Mouse (Mus musculus) gonadal fat pad, adult 2 months (tissue): Measurements from ENCODE around the gene Tmem238l. TPM values are rescaled to one million over a fixed set of nuclear protein-coding genes. Genes with fewer than 3 reads are reported as not detected.

Experiments used
- DNase-seq: peaks from one replicate; pipeline ENCODE4 v3.0.0-alpha.2; 2012; ENCODE audit warnings: low read depth
- polyA plus RNA-seq: library from polyadenylated mRNA; depleted of rRNA; stranded (reverse); fragments of >200 nt; gene quantifications from 2 replicates; pipeline ENCODE4 v1.2.3, GENCODE M21; 2012; rRNA removed

Gene Tmem238l
- polyA plus RNA-seq: 56.1 and 58.8 TPM in 2 replicates

- peak; percentile 78 for DNase-seq
Observed at GRCm38 (mm10) chr11:66956303-66956702, at the start of gene Tmem238l. Gene Tmem238l (plus strand): TSS chr11:66956638.

DNA sequence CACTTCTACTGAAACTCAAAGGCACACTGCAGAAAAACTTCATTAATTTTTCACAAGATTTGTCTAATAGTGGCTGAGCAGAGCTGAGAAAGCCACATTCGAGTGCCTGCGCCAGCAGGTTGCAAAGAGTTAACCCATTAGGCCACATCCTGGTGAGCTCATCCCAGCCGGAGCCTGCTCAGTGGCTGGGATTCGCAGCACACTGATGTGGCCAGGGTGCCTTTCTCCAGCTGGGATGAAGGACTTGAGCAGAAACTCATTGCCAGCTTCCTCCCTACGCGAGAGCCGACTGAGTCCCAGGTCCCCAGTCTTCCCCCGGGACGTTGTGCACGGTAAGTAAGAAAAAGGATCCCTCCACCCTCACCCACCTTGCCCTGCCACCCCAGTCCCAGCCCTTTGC, 44.6 kb upstream of the Tmem238l start, which contains the start of gene Pirt:
Gene Pirt (plus strand): TSS at position 171 of the 400 bp plus-strand sequence.
- DNase-seq: no peak

DNA sequence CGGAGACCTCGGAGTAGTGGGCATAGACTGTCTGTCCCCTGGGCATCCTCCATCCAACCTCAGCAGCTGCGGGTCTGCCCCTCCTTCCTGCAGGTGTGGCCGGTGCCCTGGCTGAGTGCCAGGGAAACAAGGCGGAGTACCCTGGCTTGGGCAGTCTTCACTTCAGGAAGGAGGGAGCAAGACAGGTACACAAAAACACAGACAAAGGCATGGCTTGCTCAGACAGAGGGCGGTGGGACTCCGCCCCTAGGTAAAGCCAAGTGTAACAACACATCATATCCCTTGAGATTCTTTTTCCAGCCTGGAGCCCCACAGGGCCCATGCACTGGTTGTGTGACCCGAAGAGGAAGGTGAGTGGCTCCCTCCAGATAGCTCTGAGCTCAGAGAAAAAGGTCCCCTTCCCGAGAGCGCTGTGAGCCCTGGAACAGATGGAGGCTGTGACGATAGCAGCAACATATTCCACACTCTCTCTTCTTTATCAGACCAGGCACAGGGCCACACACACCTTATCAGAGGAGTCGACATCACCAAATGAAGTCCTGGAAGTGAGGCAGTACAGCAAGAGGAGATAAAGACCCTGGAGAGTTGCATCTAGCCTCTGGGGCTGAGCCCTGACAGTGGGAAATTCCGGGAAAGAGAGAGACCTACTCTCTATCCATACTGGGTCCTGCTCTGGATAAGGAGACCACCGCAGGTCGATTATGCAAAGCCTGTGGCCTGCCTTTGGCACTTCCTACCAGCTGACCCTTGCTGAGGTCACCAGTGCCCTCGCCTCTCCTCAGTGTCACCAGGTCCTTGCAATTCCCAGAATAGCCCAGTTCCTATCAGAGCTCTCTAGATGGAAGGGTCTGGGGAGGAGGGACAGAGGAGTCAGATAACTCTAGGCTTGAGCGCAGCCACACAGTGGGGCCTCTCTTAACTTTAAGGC, 43.6 kb upstream of the Tmem238l start:
- DNase-seq: no peak

- DNase-seq: no peak
Observed at GRCm38 (mm10) chr11:66914249-66914648, 42.2 kb upstream of the Tmem238l start.

DNA sequence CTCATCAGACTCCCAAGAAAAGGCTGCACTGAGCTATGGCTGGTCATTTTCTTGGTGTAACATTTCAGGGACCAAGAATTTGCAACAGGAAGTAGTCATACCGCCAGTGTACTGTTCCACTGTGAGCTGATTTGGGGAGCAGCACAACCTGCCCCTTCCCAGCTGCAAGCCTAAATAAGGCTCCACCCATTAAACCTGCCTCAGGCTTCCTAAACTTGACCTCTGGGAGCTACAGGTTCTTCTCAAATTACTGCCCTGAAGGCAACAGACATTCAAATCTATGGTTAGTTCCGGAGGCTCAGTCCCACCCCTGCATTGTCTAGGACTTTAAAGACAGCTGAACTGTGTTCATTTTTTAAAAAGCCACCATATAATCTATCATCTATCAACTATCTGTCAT, 36.4 kb upstream of the Tmem238l start:
- no peak for DNase-seq

DNA sequence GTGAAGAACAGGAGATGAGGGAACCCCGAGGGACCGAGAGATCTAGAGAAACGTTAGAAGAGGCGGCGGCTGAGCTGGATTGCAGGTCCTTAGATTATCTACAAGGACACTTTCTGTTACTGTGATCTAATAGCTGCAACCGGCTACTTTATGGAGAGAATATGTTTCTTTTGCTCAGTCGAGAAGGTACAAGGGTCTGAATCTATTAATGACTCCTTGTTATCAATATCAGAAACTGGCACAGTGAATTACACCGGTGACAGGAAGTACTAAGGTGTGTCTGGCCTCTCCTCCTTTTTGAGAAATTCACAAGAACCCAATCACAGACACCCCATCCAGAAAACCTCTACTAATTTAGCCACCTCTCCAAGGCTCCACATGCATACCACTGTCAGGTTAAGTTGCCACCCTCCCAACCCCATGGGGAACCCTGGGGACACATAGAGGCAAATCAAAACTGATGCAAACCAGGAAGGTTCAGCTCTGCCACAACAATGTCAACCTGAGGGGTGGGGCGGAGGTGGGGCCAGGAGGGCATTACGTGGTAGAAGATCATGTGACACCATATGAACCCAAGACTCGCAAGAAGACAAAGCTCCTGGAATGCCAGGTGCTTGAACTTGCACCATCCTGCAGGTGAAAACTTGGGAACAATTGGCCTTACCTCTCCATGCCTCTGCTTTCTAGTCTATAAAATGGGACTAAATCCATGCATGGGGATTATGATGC, 32.2 kb upstream of the Tmem238l start:
- no peak for DNase-seq

DNA sequence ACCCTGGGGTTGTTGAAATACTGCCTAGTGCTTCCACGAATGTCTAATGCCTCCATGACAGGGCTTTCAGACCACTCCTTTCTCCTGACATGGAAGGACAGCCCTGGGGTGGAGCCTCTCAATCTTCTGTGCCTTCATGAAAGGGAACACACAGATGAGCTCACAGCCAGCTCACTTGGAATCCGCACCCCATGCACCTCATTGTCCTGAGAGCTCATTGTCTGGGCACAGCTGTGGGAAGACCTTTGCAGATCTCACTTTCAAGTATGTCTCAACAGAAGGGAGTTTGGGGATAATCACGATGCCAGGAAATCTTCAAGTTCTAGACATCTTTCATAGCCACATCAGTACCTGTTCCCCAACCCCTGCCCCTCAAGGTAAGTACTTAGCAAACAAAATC, 28.1 kb upstream of the Tmem238l start:
- no peak for DNase-seq

GRCm38 (mm10) chr11:66932827-66933599, 23.4 kb upstream of the Tmem238l start:
- no peak for DNase-seq

- DNase-seq: no peak
Observed at GRCm38 (mm10) chr11:66934428-66935173, 21.8 kb upstream of the Tmem238l start.

DNA sequence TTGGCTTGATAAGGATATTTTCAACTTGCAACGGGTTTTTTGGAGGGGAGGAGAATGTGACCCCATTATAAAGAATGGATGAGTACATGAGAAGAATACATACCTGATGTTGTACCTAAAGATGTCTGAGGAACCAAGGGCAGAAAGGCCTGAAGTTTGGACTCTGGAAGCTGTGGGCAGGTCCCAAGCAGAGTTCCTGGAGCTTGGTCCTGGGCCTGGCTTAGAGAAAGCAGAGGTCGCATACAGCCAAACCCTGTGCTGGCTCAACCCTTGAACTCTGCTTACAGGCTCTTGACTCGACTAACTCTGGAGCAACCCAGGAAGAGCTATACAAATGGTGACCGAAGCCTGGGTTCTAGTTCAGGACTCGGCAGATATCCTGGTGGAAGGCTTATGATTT, 14.4 kb upstream of the Tmem238l start:
- no peak for DNase-seq

DNA sequence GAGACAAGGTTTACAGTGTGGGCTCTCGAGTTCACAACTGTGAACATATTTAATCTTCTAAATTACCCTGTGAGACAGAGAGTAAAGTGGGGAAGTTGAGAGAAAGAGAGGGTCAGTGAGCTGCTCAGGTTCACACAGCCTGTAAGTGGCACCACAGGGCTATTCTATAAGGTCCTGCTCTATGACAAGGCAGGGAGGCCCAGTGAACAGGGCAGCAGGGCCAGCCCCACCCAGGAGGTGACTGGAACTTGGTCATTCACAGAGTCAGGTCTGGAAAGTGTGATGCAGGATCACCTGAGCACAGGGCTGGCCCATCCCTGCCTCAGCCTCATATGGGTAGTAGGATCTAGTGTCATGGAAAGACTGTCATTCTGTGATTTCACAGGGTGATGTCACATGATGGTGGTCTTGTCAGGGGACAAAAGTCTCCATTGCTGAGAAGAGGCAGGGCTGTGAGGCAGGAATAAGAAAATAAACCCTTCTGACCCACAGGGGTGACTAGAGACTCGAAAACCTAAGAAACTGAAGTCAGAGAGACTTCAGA, 11.1 kb upstream of the Tmem238l start:
- no peak for DNase-seq

DNA sequence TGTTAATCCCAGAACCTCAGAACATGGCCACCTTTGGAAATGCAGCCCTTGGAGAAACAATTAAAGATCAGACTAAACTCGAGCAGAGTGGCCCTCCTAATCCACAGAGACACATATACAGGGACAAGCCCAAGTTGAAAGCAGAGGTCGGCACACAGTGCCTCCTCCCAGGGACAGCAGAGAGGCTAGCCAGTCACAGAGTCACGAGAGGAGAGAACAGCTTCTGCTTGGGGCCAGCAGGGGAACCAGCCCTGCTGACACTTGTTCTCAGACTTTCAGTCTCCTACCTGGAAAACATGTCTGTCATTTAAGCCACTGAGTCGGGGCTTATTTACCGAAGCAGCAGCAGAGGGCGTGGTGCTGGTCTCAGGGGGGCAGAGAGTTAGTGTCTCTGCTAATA, 9.9 kb upstream of the Tmem238l start:
- no peak for DNase-seq

GRCm38 (mm10) chr11:66946922-66947321, 9.5 kb upstream of the Tmem238l start:
- no peak for DNase-seq

DNA sequence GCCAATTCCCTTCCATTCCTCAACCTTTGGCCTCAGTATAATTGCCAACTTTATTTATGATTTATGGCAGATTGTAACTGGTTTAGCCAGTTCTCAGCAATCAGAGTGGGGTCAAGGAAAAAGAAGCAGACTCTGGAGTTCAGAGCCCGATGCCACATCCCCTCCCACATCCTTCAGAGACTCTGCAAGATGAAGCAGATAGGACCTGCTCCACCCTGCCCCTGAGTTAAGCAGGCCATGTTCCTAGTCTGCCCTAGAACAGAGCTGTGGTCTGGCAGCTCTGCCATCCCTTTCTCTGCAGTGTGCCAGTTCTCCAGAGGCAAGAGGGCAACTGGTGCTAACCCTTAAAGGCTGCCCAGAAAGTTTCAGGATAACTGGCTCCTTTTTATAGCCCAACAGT, 4.4 kb downstream of the Tmem238l start:
- peak; percentile 68 for DNase-seq

DNA sequence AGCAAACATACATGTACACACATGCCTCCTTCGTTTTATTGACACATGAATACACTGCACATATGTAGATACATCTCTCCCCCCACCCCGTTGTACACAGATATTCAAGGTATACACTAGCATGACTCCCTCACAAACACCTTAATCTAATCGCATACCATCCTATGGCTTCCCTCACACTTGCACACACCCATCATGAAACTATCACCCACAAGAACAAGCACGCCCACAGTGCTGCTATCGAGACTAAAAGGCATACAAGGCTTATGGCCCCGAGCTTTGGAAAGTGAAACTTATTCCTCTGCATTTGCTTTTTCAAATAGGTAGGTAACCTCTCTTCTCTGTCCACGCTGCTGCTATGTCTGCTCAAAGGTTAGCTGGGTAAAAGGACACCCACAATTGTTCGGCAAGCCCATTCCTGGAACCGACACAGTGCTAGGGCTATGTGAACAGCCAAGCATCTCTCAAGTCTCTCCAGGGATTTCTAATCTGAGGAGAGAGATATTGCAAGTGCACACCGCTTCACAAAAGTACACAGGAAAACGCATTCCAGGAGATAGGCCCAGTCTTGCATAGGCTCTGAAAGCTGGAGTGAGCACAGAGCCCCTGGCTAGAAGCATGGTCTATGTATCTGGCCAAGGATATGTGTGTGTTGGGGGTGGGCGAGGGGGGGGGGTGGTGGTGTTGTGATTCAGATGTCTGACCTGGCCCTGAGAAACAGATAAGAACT, 5.2 kb downstream of the Tmem238l start:
- DNase-seq: no peak

DNA sequence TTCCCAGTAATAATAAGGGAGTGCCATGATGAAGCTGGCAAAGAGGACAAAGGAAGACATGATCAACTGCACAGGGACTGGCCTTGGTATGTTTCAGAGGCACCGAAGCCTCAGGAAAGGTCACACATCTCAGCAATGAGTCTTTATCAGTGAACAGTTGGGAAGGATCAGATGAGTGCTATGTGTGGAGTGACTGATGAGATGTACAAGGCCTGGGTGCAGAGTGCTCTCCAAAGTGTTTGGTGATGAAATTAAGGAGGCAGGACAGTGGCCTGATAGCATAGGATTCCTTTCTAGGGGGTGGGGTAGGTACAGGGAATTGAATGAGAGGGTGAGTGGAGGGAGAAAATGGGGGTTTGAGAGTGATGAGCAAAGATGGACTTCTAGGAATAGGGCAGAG, 7.0 kb downstream of the Tmem238l start:
- no peak for DNase-seq

DNA sequence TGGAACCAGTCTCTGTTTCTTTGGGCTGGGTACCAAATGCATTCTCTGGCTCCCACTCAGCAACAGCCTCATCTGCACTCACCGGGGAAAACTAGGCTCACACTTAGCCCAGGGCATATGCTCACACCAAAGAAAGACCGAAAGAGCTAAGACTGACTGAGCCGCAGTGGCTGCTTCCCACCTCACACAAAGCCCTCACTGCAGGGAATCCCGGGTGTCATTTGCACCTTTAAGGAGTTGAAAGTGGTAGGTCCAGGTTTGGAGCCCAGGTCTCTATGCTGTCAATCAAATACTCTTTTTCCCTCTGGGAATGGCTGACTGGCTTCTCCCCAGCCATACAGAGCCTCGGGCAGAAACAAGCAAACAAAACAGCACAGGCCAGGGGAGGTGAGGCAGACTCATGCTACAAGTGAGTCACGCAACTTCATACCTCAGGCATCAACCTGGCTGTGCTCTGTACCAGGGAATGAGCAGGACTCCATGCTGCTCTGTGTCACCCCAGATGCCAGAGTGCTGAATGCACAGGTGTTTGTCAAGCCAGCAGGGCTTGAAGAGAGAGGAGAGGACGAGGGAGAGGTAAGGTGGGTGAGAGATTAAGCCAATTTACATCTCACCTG, 10.2 kb downstream of the Tmem238l start:
- DNase-seq: no peak

GRCm38 (mm10) chr11:66968575-66968974, 12.1 kb downstream of the Tmem238l start:
- DNase-seq: no peak

- DNase-seq: no peak
Observed at GRCm38 (mm10) chr11:66973507-66973906, 17.1 kb downstream of the Tmem238l start.
